Mouse (Mus musculus) neural tube, embryonic 15.5 days (tissue): Measurements from ENCODE around the gene B630019K06Rik. TPM values are rescaled to one million over a fixed set of nuclear protein-coding genes. Genes with fewer than 3 reads are reported as not detected.
A peak's percentile ranks its signal among the peaks of the same experiment; 100 is the strongest.
"Not testable (repeated sequence)": the region's sequence is repeated elsewhere in the genome, so short reads cannot be mapped to it uniquely, and the experiment has no call there.

Experiments used
- ATAC-seq: fragments of 200-750 bp; cut with Nextera tagmentation; 2 replicates; pipeline ENCODE4 v1.8.0; 2017; ENCODE audit warnings: mild to moderate bottlenecking, moderate TSS enrichment, moderate library complexity; ENCODE audit not compliant: low FRiP score
- H3K27ac ChIP-seq: fragments of 300-500 bp; sonication (generic); replicated peaks from 2 replicates; pipeline ENCODE4 v1.5.1; 2015; ENCODE audit warnings: mild to moderate bottlenecking, inconsistent platforms
- H3K27me3 ChIP-seq: fragments of 300-500 bp; sonication (generic); replicated peaks from 2 replicates; pipeline ENCODE4 v1.6.1; 2015; ENCODE audit warnings: inconsistent platforms
- H3K36me3 ChIP-seq: fragments of 300-500 bp; sonication (generic); 2 replicates; pipeline ENCODE4 v1.6.1; 2015; ENCODE audit warnings: inconsistent platforms
- H3K4me1 ChIP-seq: fragments of 300-500 bp; sonication (generic); 2 replicates; pipeline ENCODE4 v1.6.1; 2015; ENCODE audit warnings: inconsistent platforms
- H3K4me2 ChIP-seq: fragments of 300-500 bp; sonication (generic); 2 replicates; pipeline ENCODE4 v1.6.1; 2015; ENCODE audit warnings: inconsistent platforms, mild to moderate bottlenecking, moderate library complexity
- H3K4me3 ChIP-seq: fragments of 300-500 bp; sonication (generic); replicated peaks from 2 replicates; pipeline ENCODE4 v1.5.1; 2015; ENCODE audit warnings: mild to moderate bottlenecking, inconsistent platforms
- H3K9ac ChIP-seq: fragments of 300-500 bp; sonication (generic); replicated peaks from 2 replicates; pipeline ENCODE4 v1.6.1; 2015; ENCODE audit warnings: mild to moderate bottlenecking, inconsistent platforms
- H3K9me3 ChIP-seq: fragments of 300-500 bp; sonication (generic); replicated peaks from 2 replicates; pipeline ENCODE4 v1.6.1; 2016; ENCODE audit warnings: inconsistent platforms
- WGBS: fragments of 180-500 bp; shearing (Covaris S2); methylation state at CpG from one replicate; pipeline ENCODE4 v1.1.7; 2015; ENCODE audit warnings: mixed read lengths; 5-methylcytosine and 5-hydroxymethylcytosine counted together
- polyA plus RNA-seq: library from polyadenylated mRNA; unstranded; fragments of >200 nt; fragmentation: Nextera tagmentation; extraction: Ambion mirVana; gene quantifications from 2 replicates; pipeline ENCODE4 v1.2.1, GENCODE M21; 2015

The B630019K06Rik gene
- 26.4 and 28.3 TPM in 2 replicates for polyA plus RNA-seq

GRCm38 (mm10) chrX:8892343-8893155 lies at the start of gene B630019K06Rik:
B630019K06Rik (plus strand) TSS chrX:8892382.
- Histone ChIP-seq H3K9me3 (no peaks in the 10 kb centered on the region), H3K4me1 (peaks cover 7% of the 10 kb centered on the region; the same call in 1 of the 2 replicates), H3K4me3 (peak within 1 kb of the TSS; percentile 52), H3K9ac (peak within 1 kb of the TSS; percentile 72), H3K27ac (peak within 1 kb of the TSS; percentile 84), H3K27me3 (no peaks in the 10 kb centered on the region), H3K4me2 (peak within 1 kb of the TSS; percentile 61), H3K36me3 (0 out of 2 replicates have a peak, but pooled peaks cover 3% of the 10 kb centered on the region)
- peak; percentile 90 for ATAC-seq
- 26% methylated on average over 59 of the region's 95 CpGs for WGBS

GRCm38 (mm10) chrX:8843694-8844093 lies 48.5 kb upstream of the B630019K06Rik start, which contains the start of gene Gm6592:
Gm6592 (plus strand) TSS chrX:8843994.
- ATAC-seq: no peak
- H3K27me3 ChIP-seq: no peaks in the 10 kb centered on the region
- H3K9me3 ChIP-seq: no peaks in the 10 kb centered on the region
- no peaks in the 10 kb centered on the region for H3K36me3 ChIP-seq
- H3K9ac ChIP-seq: no peak within 1 kb of the TSS
- WGBS: 66% methylated on average over 1 of the region's 1 CpGs
- H3K4me1 ChIP-seq: no peaks in the 10 kb centered on the region
- no peak within 1 kb of the TSS for H3K4me3 ChIP-seq
- H3K4me2 ChIP-seq: no peak within 1 kb of the TSS
- no peak within 1 kb of the TSS for H3K27ac ChIP-seq

GRCm38 (mm10) chrX:8852486-8852885 lies 39.7 kb upstream of the B630019K06Rik start:
- Histone ChIP-seq H3K4me1 (no peaks in the 10 kb centered on the region), H3K27me3 (no peaks in the 10 kb centered on the region), H3K4me3 (no peak overlapping the region), H3K4me2 (no peak overlapping the region), H3K27ac (no peak overlapping the region), H3K9me3 (no peaks in the 10 kb centered on the region), H3K9ac (no peak overlapping the region), H3K36me3 (no peaks in the 10 kb centered on the region)
- 94% methylated on average over 10 of the region's 10 CpGs for WGBS
- ATAC-seq: no peak

- H3K4me1 ChIP-seq, H3K27me3 ChIP-seq, H3K9me3 ChIP-seq, H3K36me3 ChIP-seq, ATAC-seq, H3K4me3 ChIP-seq, H3K4me2 ChIP-seq, H3K27ac ChIP-seq, H3K9ac ChIP-seq: not testable (repeated sequence)
- 15% methylated on average over 3 of the region's 3 CpGs for whole genome bisulfite sequencing
These were observed 27.9 kb upstream of the B630019K06Rik start for GRCm38 (mm10) chrX:8864331-8864730.

GRCm38 (mm10) chrX:8873953-8874352 lies 18.2 kb upstream of the B630019K06Rik start, which contains the start of gene Gm5751:
Gm5751 (plus strand) TSS chrX:8874253.
- not testable (repeated sequence) for H3K27me3 ChIP-seq, H3K4me3 ChIP-seq, H3K9me3 ChIP-seq, H3K36me3 ChIP-seq, H3K4me2 ChIP-seq, ATAC-seq, H3K27ac ChIP-seq, H3K4me1 ChIP-seq, H3K9ac ChIP-seq
- 95% methylated on average over 4 of the region's 4 CpGs for WGBS

GRCm38 (mm10) chrX:8884336-8884735 lies 7.8 kb upstream of the B630019K06Rik start:
- 70% methylated on average over 4 of the region's 4 CpGs for WGBS
- no peaks in the 10 kb centered on the region for H3K9me3 ChIP-seq
- no peak overlapping the region for H3K27ac ChIP-seq
- no peak overlapping the region for H3K9ac ChIP-seq
- H3K4me2 ChIP-seq: no peak overlapping the region
- H3K4me3 ChIP-seq: no peak overlapping the region
- no peak for ATAC-seq
- 0 out of 2 replicates have a peak, but pooled peaks cover 3% of the 10 kb centered on the region for H3K36me3 ChIP-seq
- no peaks in the 10 kb centered on the region for H3K4me1 ChIP-seq
- H3K27me3 ChIP-seq: no peaks in the 10 kb centered on the region

GRCm38 (mm10) chrX:8891975-8892342 lies 223 bp upstream of the B630019K06Rik start:
- WGBS: 37% methylated on average over 8 of the region's 9 CpGs
- H3K36me3 ChIP-seq: 0 out of 2 replicates have a peak, but pooled peaks cover 3% of the 10 kb centered on the region
- H3K9ac ChIP-seq: peak overlapping the region; percentile 72
- ATAC-seq: peak; percentile 73
- no peaks in the 10 kb centered on the region for H3K9me3 ChIP-seq
- H3K27me3 ChIP-seq: no peaks in the 10 kb centered on the region
- H3K4me1 ChIP-seq: peaks cover 7% of the 10 kb centered on the region; the same call in 1 of the 2 replicates
- H3K27ac ChIP-seq: peak overlapping the region; percentile 84; the same call in 1 of the 2 replicates
- H3K4me2 ChIP-seq: peak overlapping the region; percentile 61
- H3K4me3 ChIP-seq: peak overlapping the region; percentile 52

GRCm38 (mm10) chrX:8893182-8893651 lies 1.0 kb downstream of the B630019K06Rik start:
- Histone ChIP-seq H3K27me3 (no peaks in the 10 kb centered on the region), H3K4me3 (peak overlapping the region; percentile 52), H3K4me1 (peaks cover 7% of the 10 kb centered on the region; the same call in 1 of the 2 replicates), H3K27ac (peak overlapping the region; percentile 84), H3K9ac (peak overlapping the region; percentile 72), H3K4me2 (peak overlapping the region; percentile 61), H3K36me3 (no peaks in the 10 kb centered on the region), H3K9me3 (no peaks in the 10 kb centered on the region)
- ATAC-seq: peak; percentile 69
- WGBS: 27% methylated on average over 35 of the region's 42 CpGs

GRCm38 (mm10) chrX:8900823-8901222 lies 8.6 kb downstream of the B630019K06Rik start:
- no peak overlapping the region for H3K27ac ChIP-seq
- no peaks in the 10 kb centered on the region for H3K36me3 ChIP-seq
- no peak for ATAC-seq
- no peak overlapping the region for H3K9ac ChIP-seq
- no peaks in the 10 kb centered on the region for H3K9me3 ChIP-seq
- no peak overlapping the region for H3K4me3 ChIP-seq
- H3K4me2 ChIP-seq: no peak overlapping the region
- peaks cover 6% of the 10 kb centered on the region for H3K4me1 ChIP-seq
- H3K27me3 ChIP-seq: no peaks in the 10 kb centered on the region
- 69% methylated on average over 4 of the region's 4 CpGs for WGBS

- no peak overlapping the region for H3K4me2 ChIP-seq
- peaks cover 6% of the 10 kb centered on the region for H3K4me1 ChIP-seq
- no peak overlapping the region for H3K27ac ChIP-seq
- no peak overlapping the region for H3K4me3 ChIP-seq
- peak; percentile 24; the same call in 1 of the 2 replicates for ATAC-seq
- 46% methylated on average over 7 of the region's 7 CpGs for WGBS
- H3K36me3 ChIP-seq: no peaks in the 10 kb centered on the region
- H3K9ac ChIP-seq: no peak overlapping the region
- no peaks in the 10 kb centered on the region for H3K27me3 ChIP-seq
- H3K9me3 ChIP-seq: no peaks in the 10 kb centered on the region
These were observed 9.8 kb downstream of the B630019K06Rik start for GRCm38 (mm10) chrX:8901906-8902472.

- no peaks in the 10 kb centered on the region for H3K4me1 ChIP-seq
- no peaks in the 10 kb centered on the region for H3K9me3 ChIP-seq
- H3K9ac ChIP-seq: no peak overlapping the region
- H3K27ac ChIP-seq: no peak overlapping the region
- no peak overlapping the region for H3K4me2 ChIP-seq
- WGBS: 75% methylated on average over 4 of the region's 4 CpGs
- no peak overlapping the region for H3K4me3 ChIP-seq
- no peaks in the 10 kb centered on the region for H3K36me3 ChIP-seq
- no peaks in the 10 kb centered on the region for H3K27me3 ChIP-seq
- no peak for ATAC-seq
These were observed 28.9 kb downstream of the B630019K06Rik start for GRCm38 (mm10) chrX:8921080-8921479.
